Mouse (Mus musculus) hindbrain, embryonic 14.5 days (tissue): ENCODE data around the gene Lingo1. TPM values are rescaled to one million over a fixed set of nuclear protein-coding genes. Genes with fewer than 3 reads are reported as not detected.

ENCODE experiments used
- ATAC-seq: fragments of 200-750 bp; cut with Nextera tagmentation; 2 replicates; pipeline ENCODE4 v1.8.0; 2017; ENCODE audit warnings: moderate number of reproducible peaks, mild to moderate bottlenecking, moderate TSS enrichment, moderate library complexity; ENCODE audit not compliant: low FRiP score
- DNase-seq: peaks from one replicate; pipeline ENCODE4 v3.0.0-alpha.2; 2015; ENCODE audit warnings: low spot score
- H3K27ac ChIP-seq: fragments of 300-500 bp; sonication (generic); 2 replicates; pipeline ENCODE4 v1.5.1; 2014; ENCODE audit warnings: mild to moderate bottlenecking, moderate library complexity
- H3K27me3 ChIP-seq: fragments of 300-500 bp; sonication (generic); 2 replicates; pipeline ENCODE4 v1.6.1; 2014; ENCODE audit warnings: mild to moderate bottlenecking, low read length, mixed read lengths; ENCODE audit not compliant: control insufficient read depth, insufficient read depth
- H3K36me3 ChIP-seq: fragments of 300-500 bp; sonication (generic); replicated peaks from 2 replicates; pipeline ENCODE4 v1.6.1; 2014; ENCODE audit not compliant: control insufficient read depth, insufficient read depth
- H3K4me1 ChIP-seq: fragments of 300-500 bp; sonication (generic); replicated peaks from 2 replicates; pipeline ENCODE4 v1.6.1; 2014; ENCODE audit warnings: antibody characterized with exemption, low read length, mixed read lengths; ENCODE audit not compliant: control insufficient read depth, insufficient read depth
- H3K4me2 ChIP-seq: fragments of 300-500 bp; sonication (generic); replicated peaks from 2 replicates; pipeline ENCODE4 v1.6.1; 2014; ENCODE audit warnings: mild to moderate bottlenecking, moderate library complexity
- H3K4me3 ChIP-seq: fragments of 300-500 bp; sonication (generic); replicated peaks from 2 replicates; pipeline ENCODE4 v1.5.1; 2014; ENCODE audit warnings: mild to moderate bottlenecking, low read length
- H3K9ac ChIP-seq: fragments of 300-500 bp; sonication (generic); 2 replicates; pipeline ENCODE4 v1.6.1; 2014
- H3K9me3 ChIP-seq: fragments of 300-500 bp; sonication (generic); 2 replicates; pipeline ENCODE4 v1.6.1; 2016; ENCODE audit warnings: low read length; ENCODE audit not compliant: control insufficient read depth
- WGBS: fragments of 180-500 bp; shearing (Covaris S2); extraction: QIAGEN DNeasy Blood & Tissue Kit; methylation state at CpG from one replicate; pipeline ENCODE4 v1.1.7; 2014; 5-methylcytosine and 5-hydroxymethylcytosine counted together
- polyA plus RNA-seq: library from polyadenylated mRNA; unstranded; fragments of >200 nt; fragmentation: Nextera tagmentation; extraction: Ambion mirVana; gene quantifications from 2 replicates; pipeline ENCODE4 v1.2.1, GENCODE M21; 2014

The Lingo1 gene
- polyA plus RNA-seq, 1 experiment from 2014 or later = 57.3 TPM

DNA sequence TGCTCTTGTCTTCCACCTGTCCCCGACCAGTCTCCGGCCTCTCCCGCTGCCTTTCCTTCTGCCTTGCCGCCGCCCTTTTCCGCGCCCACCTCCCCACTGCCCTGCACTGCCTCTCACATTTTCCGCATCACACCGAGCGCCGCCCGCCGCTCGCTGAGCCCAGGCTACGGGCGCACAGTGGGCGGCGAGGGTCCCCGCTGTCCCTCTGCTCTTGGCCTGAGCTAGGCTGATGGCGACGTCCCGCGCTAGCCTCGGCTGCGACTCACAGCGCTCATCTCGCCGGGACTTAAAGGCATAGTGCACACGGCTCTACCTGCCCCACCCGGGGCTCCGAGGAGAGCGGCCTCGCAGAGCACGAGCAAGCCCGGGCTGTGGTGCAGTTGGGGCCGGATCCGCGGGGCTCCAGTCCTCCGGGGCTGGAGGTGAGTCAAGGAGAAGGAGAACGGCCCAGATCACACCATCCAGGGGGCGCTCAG is 426 bp upstream of the Lingo1 start:
- peak overlapping the region; percentile 87 for H3K27ac ChIP-seq
- H3K9ac ChIP-seq = peak overlapping the region; percentile 77
- peak overlapping the region; percentile 87 for H3K4me2 ChIP-seq
- H3K9me3 ChIP-seq = no peaks in the 10 kb centered on the region
- peaks cover 56% of the 10 kb centered on the region for H3K27me3 ChIP-seq
- under 1% methylated on average over 41 of the region's 41 CpGs for WGBS
- H3K36me3 ChIP-seq = no peaks in the 10 kb centered on the region
- H3K4me3 ChIP-seq = peak overlapping the region; percentile 59
- ATAC-seq = peak; percentile 37
- DNase-seq = peak; percentile 38
- 0 out of 2 replicates have a peak, but pooled peaks cover 12% of the 10 kb centered on the region for H3K4me1 ChIP-seq

DNA sequence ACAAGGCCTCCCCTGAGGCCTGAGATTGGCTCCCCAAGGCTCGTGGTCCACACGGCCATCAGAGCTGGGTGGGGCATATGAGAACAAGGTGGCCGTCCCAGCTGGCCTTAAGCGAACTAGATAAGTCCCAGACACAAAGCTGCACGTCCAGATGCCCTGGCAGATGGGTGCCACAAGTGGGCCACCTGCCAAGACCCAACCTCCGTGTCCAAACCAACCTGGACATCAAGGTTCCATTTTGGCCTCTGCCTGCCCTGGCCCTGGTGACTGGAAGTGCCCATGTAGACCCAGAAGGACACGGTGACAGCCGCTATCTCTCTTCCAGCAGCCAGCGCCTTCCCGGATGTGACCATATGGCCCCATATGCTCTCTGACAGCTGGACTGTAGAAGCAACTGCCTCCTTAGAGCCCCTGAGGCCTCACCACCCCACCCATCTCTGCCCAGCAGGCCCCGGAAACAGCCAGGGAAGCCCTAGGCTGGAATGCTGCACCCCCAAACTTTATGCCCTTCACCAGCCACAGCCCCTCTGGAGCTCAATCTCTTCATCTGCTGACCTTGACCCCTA is 4.5 kb downstream of the Lingo1 start:
- 69% methylated on average over 11 of the region's 11 CpGs for WGBS
- Histone ChIP-seq H3K4me1 (0 out of 2 replicates have a peak, but pooled peaks cover 7% of the 10 kb centered on the region), H3K27ac (no peak overlapping the region), H3K4me2 (peak overlapping the region; percentile 2; the same call in 1 of the 2 replicates), H3K4me3 (no peak overlapping the region), H3K27me3 (peaks cover 30% of the 10 kb centered on the region), H3K36me3 (no peaks in the 10 kb centered on the region), H3K9me3 (no peaks in the 10 kb centered on the region), H3K9ac (no peak overlapping the region)
- DNase-seq (no peak), ATAC-seq (no peak)

DNA sequence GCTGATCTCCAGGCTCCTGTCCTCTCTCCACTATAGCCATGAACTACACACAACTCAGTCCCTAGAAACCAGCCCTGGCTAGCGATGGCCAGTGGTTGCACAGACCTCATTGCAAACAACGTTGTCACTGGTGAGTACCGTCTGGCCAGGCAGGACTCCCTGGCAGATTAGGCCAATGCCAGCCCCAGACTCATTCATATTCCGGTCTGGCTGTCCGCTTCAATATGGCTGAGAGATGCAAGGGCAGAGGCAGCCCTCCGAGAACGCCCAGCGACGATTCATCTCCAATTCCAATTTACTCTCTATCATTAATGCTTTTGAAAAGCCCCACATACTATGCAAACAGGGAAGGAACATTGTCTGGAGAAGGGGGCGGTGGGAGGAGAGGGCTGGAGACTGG is 11.7 kb downstream of the Lingo1 start:
- DNase-seq = no peak

DNA sequence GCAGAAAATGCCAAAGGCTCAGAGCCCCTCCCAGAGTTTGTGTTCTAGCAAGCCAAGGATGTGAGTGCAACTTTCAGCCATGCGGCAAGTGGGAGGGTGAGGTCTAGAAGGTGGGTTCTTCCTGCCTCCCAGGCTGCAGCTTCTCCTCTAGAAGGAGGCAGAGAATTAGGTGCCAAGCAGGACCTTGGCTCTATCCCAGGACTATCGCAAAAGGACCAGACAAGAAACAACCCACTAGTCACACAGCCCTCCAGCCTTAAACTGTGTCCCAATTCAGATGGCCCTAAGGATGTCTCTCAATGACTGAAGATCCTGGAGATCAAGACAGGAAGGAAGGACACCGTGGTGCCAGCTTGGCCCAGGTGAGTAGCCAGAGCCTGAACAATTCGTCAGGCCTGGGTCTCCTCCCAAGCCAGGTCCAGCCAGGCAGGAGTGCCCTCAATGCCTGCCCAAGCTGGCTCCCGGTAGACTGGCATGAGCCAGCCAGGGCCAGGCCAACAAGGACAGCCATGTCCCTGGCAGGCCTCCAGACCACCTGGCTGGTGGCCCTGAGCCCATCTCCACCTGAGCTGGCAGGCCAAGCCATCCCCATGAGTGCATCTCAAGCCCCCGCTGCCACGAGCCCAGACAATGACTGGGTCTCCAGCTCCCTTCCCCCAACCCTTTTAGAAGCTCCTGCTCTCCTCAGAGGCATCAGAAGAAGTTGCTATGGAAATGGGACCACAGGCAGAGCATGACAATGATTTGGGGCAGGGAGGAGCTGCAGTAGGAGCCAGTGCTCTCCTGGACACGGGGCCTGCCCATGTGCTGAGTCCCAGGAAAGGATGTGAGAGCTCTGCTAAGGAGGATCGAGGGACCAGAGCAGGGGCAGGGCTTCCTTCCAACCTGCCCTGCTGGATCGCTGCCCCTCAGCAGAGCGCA is 19.1 kb downstream of the Lingo1 start:
- DNase-seq = no peak
- 0 out of 2 replicates have a peak overlapping the region, but pooled peaks have one; percentile 14 for H3K27ac ChIP-seq
- H3K36me3 ChIP-seq = no peaks in the 10 kb centered on the region
- 50% methylated on average over 11 of the region's 11 CpGs for WGBS
- no peaks in the 10 kb centered on the region for H3K27me3 ChIP-seq
- no peaks in the 10 kb centered on the region for H3K9me3 ChIP-seq
- peaks cover 11% of the 10 kb centered on the region for H3K4me1 ChIP-seq
- no peak overlapping the region for H3K4me2 ChIP-seq
- peak overlapping the region; percentile 14; the same call in 1 of the 2 replicates for H3K9ac ChIP-seq
- H3K4me3 ChIP-seq = no peak overlapping the region
- no peak for ATAC-seq

More for the DNA sequence above, 11.7 kb downstream of the Lingo1 start:
- Histone ChIP-seq H3K4me3 (no peak overlapping the region), H3K4me2 (no peak overlapping the region), H3K4me1 (peaks cover 6% of the 10 kb centered on the region; the same call in 1 of the 2 replicates), H3K27me3 (no peaks in the 10 kb centered on the region), H3K9me3 (no peaks in the 10 kb centered on the region), H3K9ac (no peak overlapping the region), H3K27ac (no peak overlapping the region), H3K36me3 (no peaks in the 10 kb centered on the region)
- ATAC-seq = no peak
- 57% methylated on average over 10 of the region's 10 CpGs for WGBS

DNA sequence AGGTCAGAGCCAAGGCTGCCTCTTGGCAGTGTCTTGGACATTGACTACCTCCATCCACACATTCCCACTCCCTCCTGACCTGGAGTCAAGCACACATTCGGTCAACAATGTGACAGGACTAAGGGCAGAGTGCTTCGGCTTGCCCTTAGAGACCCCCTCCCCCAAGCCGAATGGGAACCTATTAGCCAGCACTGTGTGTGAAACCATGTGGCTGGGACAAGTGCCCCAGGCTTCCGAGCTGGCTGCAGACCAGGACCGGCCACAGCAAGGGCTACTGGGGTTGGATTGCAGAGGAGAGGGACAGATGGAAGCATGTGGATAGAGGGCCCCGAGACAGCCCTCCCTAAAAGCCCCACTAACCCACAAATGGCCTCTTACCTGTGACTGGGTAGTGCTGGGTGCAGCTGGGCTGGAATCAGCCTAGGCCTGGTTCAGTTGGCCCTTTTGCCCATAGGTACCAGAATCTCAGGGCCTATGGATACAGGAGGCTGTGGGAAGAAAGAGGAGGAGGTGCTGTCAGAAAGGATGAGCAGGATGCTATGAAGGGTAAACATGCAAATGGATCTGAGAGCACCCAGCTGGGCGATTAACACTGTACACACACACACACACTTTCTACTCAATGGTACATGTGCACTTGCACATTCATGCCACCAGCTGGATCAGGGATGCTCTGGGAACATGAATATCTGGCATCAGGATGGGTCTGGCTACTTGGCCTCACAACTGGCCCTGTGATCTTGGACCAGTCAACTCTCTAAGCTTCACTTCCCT is 20.9 kb downstream of the Lingo1 start:
- H3K9ac ChIP-seq = no peak overlapping the region
- no peak overlapping the region for H3K4me3 ChIP-seq
- WGBS = 72% methylated on average over 7 of the region's 7 CpGs
- no peaks in the 10 kb centered on the region for H3K36me3 ChIP-seq
- H3K4me1 ChIP-seq = peaks cover 11% of the 10 kb centered on the region
- ATAC-seq (no peak), DNase-seq (no peak)
- no peak overlapping the region for H3K4me2 ChIP-seq
- H3K27ac ChIP-seq = no peak overlapping the region
- H3K27me3 ChIP-seq = no peaks in the 10 kb centered on the region
- H3K9me3 ChIP-seq = no peaks in the 10 kb centered on the region

DNA sequence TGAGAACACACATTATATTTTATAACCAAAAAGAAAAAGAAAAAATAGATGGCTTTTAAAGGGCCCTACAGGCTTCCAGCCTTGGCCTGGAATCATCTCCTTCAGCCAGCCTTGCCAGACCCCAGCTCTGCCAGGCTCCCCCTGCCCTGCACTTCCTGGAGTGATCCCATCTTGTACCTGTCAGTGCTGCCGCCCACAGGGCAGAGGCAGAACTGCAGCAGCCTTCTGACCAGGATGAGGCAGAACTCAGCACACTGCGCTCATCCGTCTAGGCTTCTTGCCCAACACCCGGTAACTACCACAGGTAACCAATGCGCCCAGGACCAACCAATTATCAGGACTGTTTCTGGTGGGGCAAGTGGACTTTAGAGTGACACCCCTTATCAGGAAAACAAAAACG is 22.0 kb downstream of the Lingo1 start:
- H3K36me3 ChIP-seq = no peaks in the 10 kb centered on the region
- H3K27ac ChIP-seq = no peak overlapping the region
- H3K9me3 ChIP-seq = no peaks in the 10 kb centered on the region
- no peak overlapping the region for H3K4me2 ChIP-seq
- peaks cover 11% of the 10 kb centered on the region for H3K4me1 ChIP-seq
- peak; percentile 31; the same call in 1 of the 2 replicates for ATAC-seq
- no peak overlapping the region for H3K4me3 ChIP-seq
- peak; percentile 67 for DNase-seq
- H3K27me3 ChIP-seq = no peaks in the 10 kb centered on the region
- H3K9ac ChIP-seq = no peak overlapping the region
- WGBS = 44% methylated on average over 6 of the region's 6 CpGs

DNA sequence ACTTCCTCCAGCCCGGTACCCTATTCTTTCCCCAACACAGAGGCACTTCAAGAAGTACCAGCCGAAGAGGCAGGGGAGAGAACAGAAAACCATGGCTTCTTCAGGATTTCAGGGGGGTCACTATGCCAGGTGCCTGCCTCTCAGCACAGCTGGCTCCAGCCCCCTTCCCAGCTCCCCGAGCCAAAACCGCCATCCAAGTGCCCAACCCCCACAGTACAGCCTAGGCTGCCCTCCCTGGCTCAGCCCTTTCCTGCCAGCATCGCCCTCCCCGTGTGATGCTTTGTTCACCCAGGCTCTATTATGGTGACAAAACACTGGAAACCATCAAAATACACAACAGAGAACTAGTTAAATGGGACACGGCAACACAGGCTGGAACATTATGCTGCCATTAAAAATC is 22.6 kb downstream of the Lingo1 start:
- Histone ChIP-seq H3K9ac (no peak overlapping the region), H3K4me2 (no peak overlapping the region), H3K27me3 (no peaks in the 10 kb centered on the region), H3K36me3 (no peaks in the 10 kb centered on the region), H3K4me3 (no peak overlapping the region), H3K4me1 (peaks cover 11% of the 10 kb centered on the region), H3K27ac (no peak overlapping the region), H3K9me3 (no peaks in the 10 kb centered on the region)
- DNase-seq (no peak), ATAC-seq (no peak)
- WGBS = 69% methylated on average over 7 of the region's 7 CpGs

DNA sequence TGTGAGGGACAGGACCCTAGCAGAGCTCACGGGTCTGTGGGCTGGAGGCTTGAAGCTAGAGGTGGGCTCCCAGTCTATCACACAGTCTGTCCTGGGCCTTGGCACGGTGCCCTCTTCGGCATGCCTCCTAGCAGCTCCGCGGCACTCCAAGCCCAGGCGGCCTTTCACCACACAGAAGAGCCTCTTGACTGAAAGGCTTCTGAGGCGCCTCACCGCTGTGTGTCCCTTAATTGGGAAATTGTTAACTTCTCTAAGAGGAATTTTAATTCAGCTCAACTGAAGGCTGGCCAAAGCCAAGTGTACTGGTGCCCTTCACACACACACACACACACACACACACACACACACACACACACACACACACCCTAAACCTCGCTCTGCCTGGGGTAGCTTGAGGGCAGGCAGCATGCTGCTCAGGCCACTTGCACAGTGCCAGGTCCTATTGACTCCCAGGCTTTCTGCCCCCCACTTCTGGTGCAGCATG is 28.6 kb downstream of the Lingo1 start:
- Histone ChIP-seq H3K4me2 (no peak overlapping the region), H3K27ac (no peak overlapping the region), H3K9ac (no peak overlapping the region), H3K9me3 (no peaks in the 10 kb centered on the region), H3K4me1 (peaks cover 4% of the 10 kb centered on the region; the same call in 1 of the 2 replicates), H3K27me3 (no peaks in the 10 kb centered on the region), H3K4me3 (no peak overlapping the region), H3K36me3 (no peaks in the 10 kb centered on the region)
- ATAC-seq (peak; percentile 77), DNase-seq (peak; percentile 64)
- WGBS = 46% methylated on average over 9 of the region's 9 CpGs
